Mouse (Mus musculus) forebrain, embryonic 14.5 days (tissue): ENCODE measurements around the gene Rps6ka1. TPM values are rescaled to one million over a fixed set of nuclear protein-coding genes. Genes with fewer than 3 reads are reported as not detected.

Experiments used
- ATAC-seq: fragments of 200-750 bp; cut with Nextera tagmentation; 2 replicates; pipeline ENCODE4 v1.8.0; 2017; ENCODE audit warnings: mild to moderate bottlenecking, moderate library complexity
- DNase-seq: peaks from one replicate; pipeline ENCODE4 v3.0.0-alpha.2; 2015; ENCODE audit warnings: low spot score
- H3K27ac ChIP-seq: fragments of 300-500 bp; sonication (generic); 2 replicates; pipeline ENCODE4 v1.5.1; 2014; ENCODE audit warnings: low read depth, mild to moderate bottlenecking, control low read depth, low read length, moderate library complexity
- H3K27me3 ChIP-seq: fragments of 300-500 bp; sonication (generic); replicated peaks from 2 replicates; pipeline ENCODE4 v1.6.1; 2014; ENCODE audit warnings: low read length, control low read depth, mixed read lengths; ENCODE audit not compliant: control insufficient read depth, insufficient read depth
- H3K36me3 ChIP-seq: fragments of 300-500 bp; sonication (generic); 2 replicates; pipeline ENCODE4 v1.6.1; 2014; ENCODE audit warnings: low read length, control low read depth; ENCODE audit not compliant: control insufficient read depth, insufficient read depth
- H3K4me1 ChIP-seq: fragments of 300-500 bp; sonication (generic); 2 replicates; pipeline ENCODE4 v1.6.1; 2014; ENCODE audit warnings: antibody characterized with exemption, low read length, control low read depth; ENCODE audit not compliant: control insufficient read depth, insufficient read depth
- H3K4me2 ChIP-seq: fragments of 300-500 bp; sonication (generic); 2 replicates; pipeline ENCODE4 v1.6.1; 2014; ENCODE audit warnings: mild to moderate bottlenecking, control low read depth, low read length
- H3K4me3 ChIP-seq: fragments of 300-500 bp; sonication (generic); 2 replicates; pipeline ENCODE4 v1.5.1; 2014; ENCODE audit warnings: low read depth, low read length, control low read depth
- H3K9ac ChIP-seq: fragments of 300-500 bp; sonication (generic); 2 replicates; pipeline ENCODE4 v1.6.1; 2014; ENCODE audit warnings: mild to moderate bottlenecking, low read length, control low read depth, moderate library complexity
- H3K9me3 ChIP-seq: fragments of 300-500 bp; sonication (generic); replicated peaks from 2 replicates; pipeline ENCODE4 v1.6.1; 2016; ENCODE audit warnings: low read length, control low read depth, mixed read lengths; ENCODE audit not compliant: control insufficient read depth
- WGBS: fragments of 180-500 bp; shearing (Covaris S2); extraction: QIAGEN DNeasy Blood & Tissue Kit; methylation state at CpG from one replicate; pipeline ENCODE4 v1.1.7; 2014; 5-methylcytosine and 5-hydroxymethylcytosine counted together
- polyA plus RNA-seq: library from polyadenylated mRNA; unstranded; fragments of >200 nt; fragmentation: Nextera tagmentation; extraction: Ambion mirVana; gene quantifications from 2 replicates; pipeline ENCODE4 v1.2.1, GENCODE M21; 2014

The Rps6ka1 gene
- polyA plus RNA-seq, 1 experiment from 2014 or later = 13.5 TPM

DNA sequence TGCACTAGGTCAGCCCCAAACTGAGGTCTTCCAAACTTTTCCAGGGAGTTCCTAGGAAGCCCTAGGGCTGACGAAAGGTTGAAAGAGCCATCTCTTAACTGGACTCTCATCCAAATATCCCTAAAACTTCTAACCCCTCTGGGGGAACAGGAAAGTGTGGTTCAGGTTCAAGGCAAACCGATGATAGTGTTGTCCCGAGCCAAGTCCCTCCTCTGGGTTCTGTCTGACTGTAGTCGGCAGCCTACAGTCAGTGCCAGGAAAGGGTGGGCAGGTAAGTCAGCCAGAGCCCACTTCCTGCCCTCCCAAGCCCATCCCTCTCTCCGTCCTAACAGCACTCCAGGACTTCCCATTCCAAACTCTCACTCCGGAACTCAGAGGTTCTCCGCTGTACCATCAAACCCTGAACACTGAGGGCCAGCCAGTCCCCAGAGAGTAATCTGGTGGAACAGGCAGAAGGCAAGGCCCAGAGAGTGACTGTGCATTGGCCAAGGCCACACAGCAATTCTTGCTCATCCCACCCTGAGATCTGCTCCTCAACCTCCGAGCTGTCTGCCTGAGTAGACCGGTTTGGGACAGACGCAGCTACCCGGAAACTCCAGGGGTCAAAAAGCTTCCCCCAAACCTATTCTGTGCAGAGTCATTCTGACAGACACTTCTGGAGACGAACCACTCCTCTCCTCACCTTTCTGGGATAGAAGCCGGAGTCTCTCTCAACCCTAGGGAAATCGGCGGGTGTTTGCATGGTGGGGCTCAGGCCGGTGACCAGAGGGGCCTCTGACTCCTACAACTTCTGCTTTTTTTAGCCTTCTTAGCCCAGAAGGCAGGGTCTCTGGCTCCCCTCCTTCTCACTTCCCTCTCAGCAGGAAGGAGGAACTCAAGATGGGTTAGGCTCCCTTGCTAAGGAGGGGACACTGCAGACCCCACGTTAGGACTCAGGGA lies 13.4 kb downstream of the Rps6ka1 start:
- Histone ChIP-seq H3K4me3 (no peak overlapping the region), H3K27ac (no peak overlapping the region), H3K27me3 (no peaks in the 10 kb centered on the region), H3K4me2 (no peak overlapping the region), H3K9ac (no peak overlapping the region), H3K36me3 (no peaks in the 10 kb centered on the region), H3K4me1 (no peaks in the 10 kb centered on the region), H3K9me3 (no peaks in the 10 kb centered on the region)
- ATAC-seq = no peak
- no peak for DNase-seq
- 84% methylated on average over 17 of the region's 17 CpGs for WGBS

DNA sequence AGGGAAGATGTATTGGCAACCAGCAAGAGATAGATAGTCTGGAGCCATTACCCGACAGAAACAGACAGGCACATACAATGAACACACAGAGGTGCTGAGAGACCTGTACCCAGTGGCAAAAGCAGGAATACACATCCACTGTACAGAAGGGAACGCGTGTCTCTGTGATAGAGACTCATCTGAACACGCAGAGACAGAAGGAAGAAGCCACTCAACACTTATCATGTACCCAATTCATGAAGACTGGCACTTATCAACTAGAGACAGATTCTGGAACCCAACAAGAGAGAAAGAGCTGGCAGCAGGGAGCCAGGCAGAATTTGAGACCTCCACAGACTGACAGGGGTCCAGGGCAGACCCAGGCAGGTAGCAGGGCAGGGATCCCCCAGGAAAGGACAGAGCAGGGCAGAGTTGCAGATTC lies 14.2 kb downstream of the Rps6ka1 start:
- no peaks in the 10 kb centered on the region for H3K27me3 ChIP-seq
- 0 out of 2 replicates have a peak, but pooled peaks cover under 1% of the 10 kb centered on the region for H3K36me3 ChIP-seq
- H3K9ac ChIP-seq = no peak overlapping the region
- no peak for DNase-seq
- no peak for ATAC-seq
- no peak overlapping the region for H3K27ac ChIP-seq
- 88% methylated on average over 4 of the region's 4 CpGs for WGBS
- no peaks in the 10 kb centered on the region for H3K4me1 ChIP-seq
- H3K4me2 ChIP-seq = no peak overlapping the region
- no peaks in the 10 kb centered on the region for H3K9me3 ChIP-seq
- H3K4me3 ChIP-seq = no peak overlapping the region

- WGBS = 70% methylated on average over 15 of the region's 15 CpGs
Observed at GRCm38 (mm10) chr4:133872812-133873300, 14.7 kb downstream of the Rps6ka1 start.

DNA sequence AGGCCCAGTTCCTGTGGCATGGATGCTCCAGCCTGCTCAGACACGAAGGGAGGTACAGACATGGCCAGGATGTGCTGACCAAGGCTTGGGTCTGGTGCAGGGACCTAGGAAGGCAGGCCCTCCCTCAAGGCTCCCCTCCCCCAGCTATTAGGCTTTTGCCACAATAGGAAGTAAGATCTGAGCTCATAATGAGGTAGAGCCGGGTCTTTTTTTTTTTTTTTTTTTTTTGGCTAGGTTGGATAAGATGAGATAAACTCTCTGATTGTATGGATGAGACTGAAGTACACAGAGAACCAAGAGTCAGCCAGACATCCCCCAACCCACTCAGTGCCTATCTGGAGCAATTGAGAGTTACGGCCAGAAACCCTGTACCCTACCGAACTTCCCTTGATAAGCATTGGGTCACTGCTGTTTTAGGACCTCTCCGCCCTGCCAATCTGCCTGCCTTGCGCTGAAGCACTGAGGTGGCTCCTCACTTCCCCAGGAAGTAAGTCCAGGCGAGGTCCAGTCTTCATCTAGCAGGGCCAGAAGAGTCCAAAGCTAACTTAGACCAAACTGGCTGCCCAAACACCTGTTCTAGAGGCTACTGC lies 15.3 kb downstream of the Rps6ka1 start:
- Histone ChIP-seq H3K9me3 (no peaks in the 10 kb centered on the region), H3K4me2 (no peak overlapping the region), H3K27ac (no peak overlapping the region), H3K4me3 (no peak overlapping the region), H3K36me3 (0 out of 2 replicates have a peak, but pooled peaks cover 3% of the 10 kb centered on the region), H3K9ac (no peak overlapping the region), H3K27me3 (no peaks in the 10 kb centered on the region), H3K4me1 (no peaks in the 10 kb centered on the region)
- no peak for ATAC-seq
- no peak for DNase-seq
- 87% methylated on average over 7 of the region's 7 CpGs for WGBS

More at GRCm38 (mm10) chr4:133872812-133873300, 14.7 kb downstream of the Rps6ka1 start:
- H3K27me3 ChIP-seq = no peaks in the 10 kb centered on the region
- DNase-seq (no peak), ATAC-seq (no peak)
- no peaks in the 10 kb centered on the region for H3K9me3 ChIP-seq
- no peak overlapping the region for H3K9ac ChIP-seq
- H3K4me2 ChIP-seq = no peak overlapping the region
- no peaks in the 10 kb centered on the region for H3K4me1 ChIP-seq
- H3K4me3 ChIP-seq = no peak overlapping the region
- H3K36me3 ChIP-seq = 0 out of 2 replicates have a peak, but pooled peaks cover 3% of the 10 kb centered on the region
- no peak overlapping the region for H3K27ac ChIP-seq

- Histone ChIP-seq H3K27ac (peak overlapping the region; percentile 48; the same call in 1 of the 2 replicates), H3K4me2 (no peak overlapping the region), H3K36me3 (0 out of 2 replicates have a peak, but pooled peaks cover 3% of the 10 kb centered on the region), H3K4me1 (peaks cover 6% of the 10 kb centered on the region; the same call in 1 of the 2 replicates), H3K27me3 (no peaks in the 10 kb centered on the region), H3K9ac (peak overlapping the region; percentile 3; the same call in 1 of the 2 replicates), H3K9me3 (no peaks in the 10 kb centered on the region), H3K4me3 (no peak overlapping the region)
- ATAC-seq (no peak), DNase-seq (no peak)
- WGBS = 75% methylated on average over 5 of the region's 5 CpGs
Observed at GRCm38 (mm10) chr4:133865231-133865630, 22.4 kb downstream of the Rps6ka1 start.

DNA sequence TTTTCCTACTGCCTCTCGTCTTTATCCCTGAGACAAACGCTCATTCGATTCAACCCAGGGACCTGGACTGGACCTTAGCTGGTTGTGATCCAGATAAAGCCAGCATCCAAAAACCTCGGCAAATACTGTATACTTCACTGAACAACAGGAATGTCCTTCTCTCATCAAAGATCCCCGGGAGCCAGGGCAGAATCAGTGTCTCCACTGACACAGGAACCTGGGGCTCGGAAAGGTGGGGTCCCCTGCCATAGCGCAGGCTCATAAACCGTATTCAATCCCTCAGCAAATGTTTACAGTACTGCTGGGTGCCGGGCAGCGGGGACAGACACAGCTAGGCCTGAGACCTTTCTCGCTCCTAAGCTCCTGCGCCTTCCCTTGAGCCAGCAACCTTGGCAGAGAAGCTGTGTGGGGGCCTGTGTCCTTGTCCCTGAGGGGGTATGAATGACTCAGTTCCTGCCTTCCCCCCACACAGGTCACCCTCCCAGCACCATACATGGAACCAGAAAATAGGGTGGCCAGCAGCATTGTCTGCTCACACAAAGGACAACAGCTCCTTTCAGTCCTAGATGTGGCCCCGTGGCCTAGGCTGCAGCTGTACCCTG lies 23.1 kb downstream of the Rps6ka1 start:
- no peaks in the 10 kb centered on the region for H3K27me3 ChIP-seq
- H3K36me3 ChIP-seq = 0 out of 2 replicates have a peak, but pooled peaks cover 3% of the 10 kb centered on the region
- H3K27ac ChIP-seq = peak overlapping the region; percentile 48
- WGBS = 28% methylated on average over 13 of the region's 13 CpGs
- H3K4me2 ChIP-seq = no peak overlapping the region
- H3K9me3 ChIP-seq = no peaks in the 10 kb centered on the region
- H3K4me1 ChIP-seq = peaks cover 6% of the 10 kb centered on the region; the same call in 1 of the 2 replicates
- H3K4me3 ChIP-seq = no peak overlapping the region
- peak; percentile 11 for DNase-seq
- no peak for ATAC-seq
- H3K9ac ChIP-seq = peak overlapping the region; percentile 3; the same call in 1 of the 2 replicates

GRCm38 (mm10) chr4:133863795-133864379 lies 23.7 kb downstream of the Rps6ka1 start:
- no peak for DNase-seq
- no peaks in the 10 kb centered on the region for H3K27me3 ChIP-seq
- H3K36me3 ChIP-seq = 0 out of 2 replicates have a peak, but pooled peaks cover 3% of the 10 kb centered on the region
- H3K27ac ChIP-seq = no peak overlapping the region
- H3K9ac ChIP-seq = peak overlapping the region; percentile 3; the same call in 1 of the 2 replicates
- H3K4me2 ChIP-seq = no peak overlapping the region
- peaks cover 6% of the 10 kb centered on the region; the same call in 1 of the 2 replicates for H3K4me1 ChIP-seq
- no peaks in the 10 kb centered on the region for H3K9me3 ChIP-seq
- H3K4me3 ChIP-seq = no peak overlapping the region
- 54% methylated on average over 12 of the region's 12 CpGs for WGBS
- ATAC-seq = no peak

- DNase-seq (no peak), ATAC-seq (no peak)
- H3K9me3 ChIP-seq = no peaks in the 10 kb centered on the region
- no peak overlapping the region for H3K9ac ChIP-seq
- H3K4me1 ChIP-seq = no peaks in the 10 kb centered on the region
- no peak overlapping the region for H3K4me2 ChIP-seq
- H3K4me3 ChIP-seq = no peak overlapping the region
- 72% methylated on average over 4 of the region's 4 CpGs for WGBS
- no peak overlapping the region for H3K27ac ChIP-seq
- H3K27me3 ChIP-seq = no peaks in the 10 kb centered on the region
- no peaks in the 10 kb centered on the region for H3K36me3 ChIP-seq
Observed at GRCm38 (mm10) chr4:133857527-133857926, 30.1 kb downstream of the Rps6ka1 start.
